Mouse (Mus musculus): ENCODE measurements around the gene Ppp2r5d.

Gene Ppp2r5d

GRCm38 (mm10) chr17:46644152-46644805, 60.6 kb downstream of the Ppp2r5d start:
- no peak for DNase-seq

GRCm38 (mm10) chr17:46642060-46642459, 62.9 kb downstream of the Ppp2r5d start:
- DNase-seq = no peak

- DNase-seq = no peak
These were observed 65.0 kb downstream of the Ppp2r5d start for GRCm38 (mm10) chr17:46639929-46640328.

- DNase-seq = peak; percentile 58 to 83
These were observed 67.9 kb downstream of the Ppp2r5d start for GRCm38 (mm10) chr17:46636831-46637523.
